Mouse (Mus musculus): Measurements from ENCODE around the gene Nudt16l1. TPM values are rescaled to one million over a fixed set of nuclear protein-coding genes. Genes with fewer than 3 reads are reported as not detected.

Gene Nudt16l1
- polyA plus RNA-seq, 2 experiments = 127 to 172 TPM

- WGBS = 83% methylated on average over 6 of the region's 6 CpGs
- H3K4me2 ChIP-seq (replicated peaks; ENCODE audit: low read depth, low read length, severe bottlenecking) = no peak overlapping the region
- H3K27me3 ChIP-seq (ENCODE audit: control insufficient read depth, insufficient read depth, low read length) = no peaks in the 10 kb centered on the region
- H3K9me3 ChIP-seq (ENCODE audit: control insufficient read depth, low read length) = no peaks in the 10 kb centered on the region
- peaks cover 5% of the 10 kb centered on the region for H3K36me3 ChIP-seq (ENCODE audit: control insufficient read depth, insufficient read depth, low read length)
- H3K4me1 ChIP-seq (ENCODE audit: control insufficient read depth, insufficient read depth, low read length) = no peaks in the 10 kb centered on the region
- no peak overlapping the region for H3K4me3 ChIP-seq (replicated peaks; ENCODE audit: low read length)
- DNase-seq (ENCODE audit: low spot score) = no peak
- ATAC-seq (ENCODE audit: low FRiP score, low read depth) = no peak; the same call in 1 of the 2 replicates
- TF ChIP-seq POLR2A (IDR thresholded peaks at IDR 0.05; ENCODE audit: borderline replicate concordance, extremely low read depth, insufficient read depth, insufficient read length) = no peak
- H3K27ac ChIP-seq (replicated peaks; ENCODE audit: low read depth, low read length) = no peak overlapping the region
- H3K9ac ChIP-seq (ENCODE audit: low read depth, low read length, severe bottlenecking) = no peak overlapping the region
Observed at GRCm38 (mm10) chr16:4903491-4904102, 35.0 kb upstream of the Nudt16l1 start.

- Histone ChIP-seq H3K4me1 (ENCODE audit: control insufficient read depth, insufficient read depth, low read length) (no peaks in the 10 kb centered on the region), H3K9ac (ENCODE audit: low read depth, low read length, severe bottlenecking) (0 out of 2 replicates have a peak overlapping the region, but pooled peaks have one; percentile 4), H3K9me3 (ENCODE audit: control insufficient read depth, low read length) (no peaks in the 10 kb centered on the region), H3K4me3 (replicated peaks; ENCODE audit: low read length) (no peak overlapping the region), H3K36me3 (ENCODE audit: control insufficient read depth, insufficient read depth, low read length) (peaks cover 17% of the 10 kb centered on the region), H3K4me2 (replicated peaks; ENCODE audit: low read depth, low read length, severe bottlenecking) (no peak overlapping the region), H3K27ac (replicated peaks; ENCODE audit: low read depth, low read length) (0 out of 2 replicates have a peak overlapping the region, but pooled peaks have one; percentile 33), H3K27me3 (ENCODE audit: control insufficient read depth, insufficient read depth, low read length) (no peaks in the 10 kb centered on the region)
- no peak for ATAC-seq (ENCODE audit: low FRiP score, low read depth)
- no peak for DNase-seq (ENCODE audit: low spot score)
- TF ChIP-seq POLR2A (IDR thresholded peaks at IDR 0.05; ENCODE audit: borderline replicate concordance, extremely low read depth, insufficient read depth, insufficient read length) = no peak
- WGBS = 84% methylated on average over 3 of the region's 3 CpGs
Observed at GRCm38 (mm10) chr16:4904878-4905277, 33.7 kb upstream of the Nudt16l1 start.

DNA sequence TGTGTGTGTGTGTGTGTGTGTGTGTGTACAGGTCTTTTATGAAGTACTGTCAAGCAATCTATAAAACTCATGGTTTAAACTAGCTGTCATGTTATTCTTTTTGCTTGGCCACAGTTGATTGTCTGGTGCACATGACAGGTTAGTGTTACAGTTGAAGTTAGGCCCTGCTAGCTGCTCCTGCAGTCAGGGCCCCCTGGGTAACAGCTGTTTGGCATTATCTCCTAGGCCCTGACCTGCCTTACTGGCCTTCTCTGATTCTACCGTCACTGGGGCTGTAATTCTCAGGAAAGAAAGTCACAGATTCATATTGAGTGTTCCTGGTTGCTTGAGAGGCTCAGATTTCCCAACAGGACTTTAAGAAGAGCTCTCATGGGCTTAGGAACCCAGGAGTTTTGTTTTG is 33.0 kb upstream of the Nudt16l1 start:
- H3K9me3 ChIP-seq (ENCODE audit: control insufficient read depth, low read length) = no peaks in the 10 kb centered on the region
- H3K4me2 ChIP-seq (replicated peaks; ENCODE audit: low read depth, low read length, severe bottlenecking) = no peak overlapping the region
- 14% methylated on average over 1 of the region's 1 CpGs for WGBS
- no peaks in the 10 kb centered on the region for H3K4me1 ChIP-seq (ENCODE audit: control insufficient read depth, insufficient read depth, low read length)
- no peak overlapping the region for H3K9ac ChIP-seq (ENCODE audit: low read depth, low read length, severe bottlenecking)
- H3K4me3 ChIP-seq (replicated peaks; ENCODE audit: low read length) = no peak overlapping the region
- DNase-seq (ENCODE audit: low spot score) (no peak), ATAC-seq (ENCODE audit: low FRiP score, low read depth) (no peak)
- TF ChIP-seq POLR2A (IDR thresholded peaks at IDR 0.05; ENCODE audit: borderline replicate concordance, extremely low read depth, insufficient read depth, insufficient read length) = no peak
- H3K36me3 ChIP-seq (ENCODE audit: control insufficient read depth, insufficient read depth, low read length) = peaks cover 24% of the 10 kb centered on the region
- H3K27ac ChIP-seq (replicated peaks; ENCODE audit: low read depth, low read length) = no peak overlapping the region
- H3K27me3 ChIP-seq (ENCODE audit: control insufficient read depth, insufficient read depth, low read length) = no peaks in the 10 kb centered on the region

GRCm38 (mm10) chr16:4906559-4906958 is 32.0 kb upstream of the Nudt16l1 start:
- ATAC-seq (ENCODE audit: low FRiP score, low read depth) = no peak
- DNase-seq (ENCODE audit: low spot score) = no peak
- Histone ChIP-seq H3K4me1 (ENCODE audit: control insufficient read depth, insufficient read depth, low read length) (no peaks in the 10 kb centered on the region), H3K27ac (replicated peaks; ENCODE audit: low read depth, low read length) (no peak overlapping the region), H3K9me3 (ENCODE audit: control insufficient read depth, low read length) (no peaks in the 10 kb centered on the region), H3K27me3 (ENCODE audit: control insufficient read depth, insufficient read depth, low read length) (no peaks in the 10 kb centered on the region), H3K4me2 (replicated peaks; ENCODE audit: low read depth, low read length, severe bottlenecking) (no peak overlapping the region), H3K9ac (ENCODE audit: low read depth, low read length, severe bottlenecking) (no peak overlapping the region), H3K4me3 (replicated peaks; ENCODE audit: low read length) (no peak overlapping the region), H3K36me3 (ENCODE audit: control insufficient read depth, insufficient read depth, low read length) (peaks cover 33% of the 10 kb centered on the region)
- TF ChIP-seq POLR2A (IDR thresholded peaks at IDR 0.05; ENCODE audit: borderline replicate concordance, extremely low read depth, insufficient read depth, insufficient read length) = no peak

GRCm38 (mm10) chr16:4907386-4907785 is 31.2 kb upstream of the Nudt16l1 start:
- no peak for TF ChIP-seq POLR2A (IDR thresholded peaks at IDR 0.05; ENCODE audit: borderline replicate concordance, extremely low read depth, insufficient read depth, insufficient read length)
- Histone ChIP-seq H3K4me3 (replicated peaks; ENCODE audit: low read length) (no peak overlapping the region), H3K9me3 (ENCODE audit: control insufficient read depth, low read length) (no peaks in the 10 kb centered on the region), H3K4me2 (replicated peaks; ENCODE audit: low read depth, low read length, severe bottlenecking) (no peak overlapping the region), H3K27ac (replicated peaks; ENCODE audit: low read depth, low read length) (no peak overlapping the region), H3K4me1 (ENCODE audit: control insufficient read depth, insufficient read depth, low read length) (no peaks in the 10 kb centered on the region), H3K27me3 (ENCODE audit: control insufficient read depth, insufficient read depth, low read length) (no peaks in the 10 kb centered on the region), H3K36me3 (ENCODE audit: control insufficient read depth, insufficient read depth, low read length) (peaks cover 41% of the 10 kb centered on the region), H3K9ac (ENCODE audit: low read depth, low read length, severe bottlenecking) (no peak overlapping the region)
- no peak for ATAC-seq (ENCODE audit: low FRiP score, low read depth)
- DNase-seq (ENCODE audit: low spot score) = no peak
- 62% methylated on average over 2 of the region's 2 CpGs for WGBS
